Mouse (Mus musculus) liver, embryonic 16.5 days (tissue): ENCODE results near the gene Ppp1r10. TPM values are rescaled to one million over a fixed set of nuclear protein-coding genes. Genes with fewer than 3 reads are reported as not detected.
A peak's percentile ranks its signal among the peaks of the same experiment; 100 is the strongest.
"Not testable (repeated sequence)": the region's sequence is repeated elsewhere in the genome, so short reads cannot be mapped to it uniquely, and the experiment has no call there.

Experiments used
- ATAC-seq: fragments of 200-750 bp; cut with Nextera tagmentation; 2 replicates; pipeline ENCODE4 v1.8.0; 2017; ENCODE audit warnings: low read depth, mild to moderate bottlenecking, moderate number of reproducible peaks, moderate library complexity
- H3K27ac ChIP-seq: fragments of 300-500 bp; sonication (generic); 2 replicates; pipeline ENCODE4 v1.5.1; 2014; ENCODE audit warnings: mild to moderate bottlenecking, low read length
- H3K27me3 ChIP-seq: fragments of 300-500 bp; sonication (generic); 2 replicates; pipeline ENCODE4 v1.6.1; 2014; ENCODE audit warnings: low read depth, low read length, mixed read lengths; ENCODE audit not compliant: control insufficient read depth, insufficient read depth
- H3K36me3 ChIP-seq: fragments of 300-500 bp; sonication (generic); 2 replicates; pipeline ENCODE4 v1.6.1; 2014; ENCODE audit warnings: mild to moderate bottlenecking; ENCODE audit not compliant: control insufficient read depth, insufficient read depth
- H3K4me1 ChIP-seq: fragments of 300-500 bp; sonication (generic); 2 replicates; pipeline ENCODE4 v1.6.1; 2014; ENCODE audit warnings: low read depth, low read length, mixed read lengths; ENCODE audit not compliant: control insufficient read depth
- H3K4me2 ChIP-seq: fragments of 300-500 bp; sonication (generic); 2 replicates; pipeline ENCODE4 v1.6.1; 2014; ENCODE audit warnings: low read depth, low read length, mixed read lengths
- H3K4me3 ChIP-seq: fragments of 300-500 bp; sonication (generic); 2 replicates; pipeline ENCODE4 v1.5.1; 2014; ENCODE audit warnings: low read depth, mild to moderate bottlenecking, low read length
- H3K9ac ChIP-seq: fragments of 300-500 bp; sonication (generic); 2 replicates; pipeline ENCODE4 v1.6.1; 2014; ENCODE audit warnings: low read depth, low read length
- H3K9me3 ChIP-seq: fragments of 300-500 bp; sonication (generic); replicated peaks from 2 replicates; pipeline ENCODE4 v1.6.1; 2016; ENCODE audit warnings: low read length; ENCODE audit not compliant: control insufficient read depth
- WGBS: fragments of 180-500 bp; shearing (Covaris S2); extraction: QIAGEN DNeasy Blood & Tissue Kit; methylation state at CpG from one replicate; pipeline ENCODE4 v1.1.7; 2014; ENCODE audit not compliant: insufficient replicate concordance; 5-methylcytosine and 5-hydroxymethylcytosine counted together
- polyA plus RNA-seq: library from polyadenylated mRNA; unstranded; fragments of >200 nt; fragmentation: Nextera tagmentation; extraction: Ambion mirVana; gene quantifications from 2 replicates; pipeline ENCODE4 v1.2.1, GENCODE M21; 2015

The Ppp1r10 gene
- polyA plus RNA-seq, 1 experiment from 2014 or later: 24.7 TPM

- no peak overlapping the region for H3K27ac ChIP-seq
- H3K9ac ChIP-seq: no peak overlapping the region
- WGBS: 13% methylated on average over 2 of the region's 2 CpGs
- no peak overlapping the region for H3K4me2 ChIP-seq
- H3K27me3 ChIP-seq: no peaks in the 10 kb centered on the region
- no peaks in the 10 kb centered on the region for H3K9me3 ChIP-seq
- H3K4me3 ChIP-seq: no peak overlapping the region
- ATAC-seq: 0 out of 2 replicates have a peak, but pooled peaks have one; percentile 37
- no peaks in the 10 kb centered on the region for H3K4me1 ChIP-seq
- no peaks in the 10 kb centered on the region for H3K36me3 ChIP-seq
Measured at GRCm38 (mm10) chr17:35937700-35938348, 21.6 kb downstream of the Ppp1r10 start.

DNA sequence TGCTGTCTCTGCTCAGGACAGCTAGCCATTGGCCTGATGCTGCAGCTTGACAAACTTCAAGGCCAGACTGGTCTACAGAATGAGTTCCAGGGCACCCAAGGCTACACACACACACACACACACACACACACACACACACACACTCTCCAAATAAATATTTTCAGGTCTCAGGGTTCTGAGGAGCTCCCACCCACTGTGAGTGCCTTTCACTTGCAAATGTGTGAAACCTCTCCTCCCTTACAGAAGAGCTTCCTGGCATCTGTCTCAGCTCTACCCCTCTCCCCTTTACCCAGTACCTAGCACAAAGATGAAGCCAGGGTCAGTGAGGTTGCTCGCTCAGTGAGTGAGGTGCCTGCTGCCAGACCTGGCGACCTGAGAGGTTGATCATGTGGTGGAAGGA is 22.9 kb downstream of the Ppp1r10 start:
- Histone ChIP-seq H3K27me3 (no peaks in the 10 kb centered on the region), H3K4me1 (no peaks in the 10 kb centered on the region), H3K36me3 (no peaks in the 10 kb centered on the region), H3K4me2 (no peak overlapping the region), H3K4me3 (no peak overlapping the region), H3K9me3 (no peaks in the 10 kb centered on the region), H3K9ac (no peak overlapping the region), H3K27ac (no peak overlapping the region)
- no peak for ATAC-seq
- 52% methylated on average over 2 of the region's 2 CpGs for WGBS

GRCm38 (mm10) chr17:35939941-35940340 is 23.7 kb downstream of the Ppp1r10 start:
- Histone ChIP-seq H3K9ac (no peak overlapping the region), H3K4me2 (no peak overlapping the region), H3K36me3 (no peaks in the 10 kb centered on the region), H3K27ac (no peak overlapping the region), H3K4me1 (no peaks in the 10 kb centered on the region), H3K27me3 (no peaks in the 10 kb centered on the region), H3K9me3 (no peaks in the 10 kb centered on the region), H3K4me3 (no peak overlapping the region)
- 53% methylated on average over 1 of the region's 1 CpGs for WGBS
- ATAC-seq: no peak

DNA sequence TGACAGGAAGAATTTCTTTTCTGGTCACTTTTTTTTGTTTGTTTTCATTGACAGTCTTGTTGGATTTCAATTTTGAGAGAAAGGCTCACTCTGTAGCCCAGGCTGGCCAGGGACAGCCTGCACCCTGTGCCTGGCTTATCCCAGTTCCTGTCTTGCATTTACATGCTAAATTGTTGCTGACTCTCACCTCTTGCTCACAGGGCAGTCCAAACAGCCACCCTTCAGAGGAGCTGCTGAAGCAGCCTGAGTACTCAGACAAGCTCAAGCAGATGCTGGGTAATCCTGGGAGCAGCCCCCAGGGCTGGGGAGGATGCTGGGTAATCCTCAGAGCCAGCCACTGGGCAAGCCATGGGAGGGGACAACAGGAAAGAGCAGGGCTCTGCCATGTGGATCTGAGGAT is 34.7 kb downstream of the Ppp1r10 start:
- not testable (repeated sequence) for H3K36me3 ChIP-seq, H3K4me3 ChIP-seq, H3K4me2 ChIP-seq, ATAC-seq, H3K4me1 ChIP-seq, H3K9me3 ChIP-seq, H3K27ac ChIP-seq, H3K9ac ChIP-seq, H3K27me3 ChIP-seq

DNA sequence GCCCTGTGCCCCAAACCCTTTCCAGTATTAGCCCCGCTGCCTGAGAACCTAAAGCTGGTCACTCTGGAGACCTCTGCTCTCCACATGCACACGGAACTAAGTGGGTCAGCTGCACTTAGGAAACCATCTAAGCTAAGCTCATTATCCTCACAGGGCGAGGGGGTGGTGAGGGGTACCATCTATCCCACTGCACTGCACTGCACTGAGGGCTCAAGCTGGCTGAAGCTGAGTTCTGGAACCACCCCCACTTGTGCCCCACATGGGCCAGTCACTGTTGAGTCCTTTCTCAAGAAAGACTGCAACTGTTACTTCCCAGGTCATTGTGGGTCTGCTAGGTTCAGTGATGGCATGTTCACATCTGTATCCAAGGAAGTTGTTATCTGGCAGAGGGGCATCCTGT is 36.3 kb downstream of the Ppp1r10 start:
- H3K4me1 ChIP-seq, H3K4me2 ChIP-seq, H3K4me3 ChIP-seq, H3K27ac ChIP-seq, ATAC-seq, H3K27me3 ChIP-seq, H3K9me3 ChIP-seq, H3K9ac ChIP-seq: not testable (repeated sequence)
- peaks cover 13% of the 10 kb centered on the region for H3K36me3 ChIP-seq
- WGBS: 53% methylated on average over 2 of the region's 3 CpGs

GRCm38 (mm10) chr17:35954665-35955064 is 38.4 kb downstream of the Ppp1r10 start:
- Histone ChIP-seq H3K36me3 (peaks cover 34% of the 10 kb centered on the region), H3K27me3 (no peaks in the 10 kb centered on the region), H3K9me3 (no peaks in the 10 kb centered on the region), H3K27ac (no peak overlapping the region), H3K4me1 (no peaks in the 10 kb centered on the region), H3K4me2 (no peak overlapping the region), H3K4me3 (no peak overlapping the region), H3K9ac (no peak overlapping the region)
- no peak for ATAC-seq
- 72% methylated on average over 8 of the region's 8 CpGs for WGBS

GRCm38 (mm10) chr17:35958533-35959223 is 42.4 kb downstream of the Ppp1r10 start:
- peaks cover 71% of the 10 kb centered on the region for H3K36me3 ChIP-seq
- no peaks in the 10 kb centered on the region for H3K27me3 ChIP-seq
- H3K9me3 ChIP-seq: no peaks in the 10 kb centered on the region
- 90% methylated on average over 15 of the region's 15 CpGs for WGBS
- H3K4me2 ChIP-seq: no peak overlapping the region
- H3K4me1 ChIP-seq: no peaks in the 10 kb centered on the region
- ATAC-seq: no peak
- H3K4me3 ChIP-seq: no peak overlapping the region
- no peak overlapping the region for H3K9ac ChIP-seq
- no peak overlapping the region for H3K27ac ChIP-seq

DNA sequence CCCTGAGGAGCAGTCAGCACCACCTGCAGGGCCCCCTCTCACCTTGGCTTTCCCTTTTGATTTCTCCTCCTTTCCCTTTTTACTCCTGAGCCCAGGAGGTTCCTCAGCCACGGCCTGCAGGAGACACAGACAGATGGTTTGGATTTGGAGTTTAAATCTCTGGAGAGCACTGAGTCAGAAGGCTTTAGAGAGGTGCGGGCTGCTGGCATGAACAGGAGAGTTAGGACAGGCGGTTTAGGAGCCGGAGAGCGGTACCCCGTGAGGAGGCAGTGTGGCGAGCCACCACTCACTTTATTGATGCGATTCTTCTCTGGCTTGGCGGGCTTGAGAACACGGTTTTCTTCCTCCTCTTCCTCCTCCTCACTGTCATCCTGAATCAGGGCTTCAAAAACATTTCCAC is 47.0 kb downstream of the Ppp1r10 start:
- H3K4me2 ChIP-seq: no peak overlapping the region
- H3K36me3 ChIP-seq: peaks cover 58% of the 10 kb centered on the region
- H3K4me3 ChIP-seq: no peak overlapping the region
- H3K4me1 ChIP-seq: peaks cover 12% of the 10 kb centered on the region
- no peak overlapping the region for H3K27ac ChIP-seq
- no peaks in the 10 kb centered on the region for H3K9me3 ChIP-seq
- no peak overlapping the region for H3K9ac ChIP-seq
- WGBS: 81% methylated on average over 10 of the region's 10 CpGs
- no peaks in the 10 kb centered on the region for H3K27me3 ChIP-seq
- no peak for ATAC-seq

GRCm38 (mm10) chr17:35967621-35968020 is 51.4 kb downstream of the Ppp1r10 start:
- Histone ChIP-seq H3K9ac (no peak overlapping the region), H3K36me3 (peaks cover 17% of the 10 kb centered on the region), H3K4me3 (no peak overlapping the region), H3K27ac (no peak overlapping the region), H3K27me3 (no peaks in the 10 kb centered on the region), H3K4me1 (peaks cover 26% of the 10 kb centered on the region), H3K9me3 (no peaks in the 10 kb centered on the region), H3K4me2 (no peak overlapping the region)
- no peak for ATAC-seq
- WGBS: 79% methylated on average over 2 of the region's 2 CpGs
